Mouse (Mus musculus): ENCODE measurements at regions not wholly inside any gene's neighbourhood (a gene's known extent, or its start where the extent isn't known, plus 50 kb on each side); places are given as distances from the start of the nearest gene placed in this dataset.

GRCm38 (mm10) chr13:102393662-102393970 is 299.7 kb upstream of the Cd180 start:
- no peaks in the 10 kb centered on the region for H3K27me3 ChIP-seq (ENCODE audit: control insufficient read depth, insufficient read depth, low read length)
- no peak for DNase-seq
- no peak for TF ChIP-seq POLR2A (IDR thresholded peaks at IDR 0.05; ENCODE audit: borderline replicate concordance, insufficient read depth, low read length)
- no peak for TF ChIP-seq CTCF (IDR thresholded peaks at IDR 0.05; ENCODE audit: borderline replicate concordance, insufficient read depth, low read depth, low read length)
- H3K4me1 ChIP-seq (ENCODE audit: control insufficient read depth, insufficient read depth, low read length) = no peaks in the 10 kb centered on the region
- no peak overlapping the region for H3K27ac ChIP-seq (ENCODE audit: insufficient read depth, low read length)
- 53% methylated on average over 2 of the region's 2 CpGs for WGBS
- no peak overlapping the region for H3K4me3 ChIP-seq (replicated peaks; ENCODE audit: insufficient read depth, low read depth, low read length)

- TF ChIP-seq POLR2A (IDR thresholded peaks at IDR 0.05; ENCODE audit: borderline replicate concordance, insufficient read depth, low read length) = no peak
- TF ChIP-seq CTCF (IDR thresholded peaks at IDR 0.05; ENCODE audit: borderline replicate concordance, insufficient read depth, low read depth, low read length) = no peak
- Histone ChIP-seq H3K4me3 (replicated peaks; ENCODE audit: insufficient read depth, low read depth, low read length) (no peak overlapping the region), H3K4me1 (ENCODE audit: control insufficient read depth, insufficient read depth, low read length) (no peaks in the 10 kb centered on the region), H3K27me3 (ENCODE audit: control insufficient read depth, insufficient read depth, low read length) (no peaks in the 10 kb centered on the region), H3K27ac (ENCODE audit: insufficient read depth, low read length) (no peak overlapping the region)
- no peak for DNase-seq
- 84% methylated on average over 3 of the region's 3 CpGs for WGBS
Observed at GRCm38 (mm10) chr13:102394057-102394456, 299.3 kb upstream of the Cd180 start.

GRCm38 (mm10) chr13:102397411-102397810 is 295.9 kb upstream of the Cd180 start:
- Histone ChIP-seq H3K4me1 (ENCODE audit: control insufficient read depth, insufficient read depth, low read length) (no peaks in the 10 kb centered on the region), H3K4me3 (replicated peaks; ENCODE audit: insufficient read depth, low read depth, low read length) (no peak overlapping the region), H3K27me3 (ENCODE audit: control insufficient read depth, insufficient read depth, low read length) (no peaks in the 10 kb centered on the region), H3K27ac (ENCODE audit: insufficient read depth, low read length) (no peak overlapping the region)
- WGBS = 95% methylated on average over 4 of the region's 4 CpGs
- DNase-seq = no peak
- TF ChIP-seq POLR2A (IDR thresholded peaks at IDR 0.05; ENCODE audit: borderline replicate concordance, insufficient read depth, low read length) = no peak
- no peak for TF ChIP-seq CTCF (IDR thresholded peaks at IDR 0.05; ENCODE audit: borderline replicate concordance, insufficient read depth, low read depth, low read length)

GRCm38 (mm10) chr13:102411840-102412239 is 281.5 kb upstream of the Cd180 start:
- Histone ChIP-seq H3K27me3 (ENCODE audit: control insufficient read depth, insufficient read depth, low read length) (no peaks in the 10 kb centered on the region), H3K4me1 (ENCODE audit: control insufficient read depth, insufficient read depth, low read length) (no peaks in the 10 kb centered on the region), H3K4me3 (replicated peaks; ENCODE audit: insufficient read depth, low read depth, low read length) (no peak overlapping the region), H3K27ac (ENCODE audit: insufficient read depth, low read length) (no peak overlapping the region)
- no peak for DNase-seq
- no peak for TF ChIP-seq CTCF (IDR thresholded peaks at IDR 0.05; ENCODE audit: borderline replicate concordance, insufficient read depth, low read depth, low read length)
- TF ChIP-seq POLR2A (IDR thresholded peaks at IDR 0.05; ENCODE audit: borderline replicate concordance, insufficient read depth, low read length) = no peak
- WGBS = 92% methylated on average over 4 of the region's 4 CpGs

- TF ChIP-seq CTCF (IDR thresholded peaks at IDR 0.05; ENCODE audit: borderline replicate concordance, insufficient read depth, low read depth, low read length) = no peak
- no peak for TF ChIP-seq POLR2A (IDR thresholded peaks at IDR 0.05; ENCODE audit: borderline replicate concordance, insufficient read depth, low read length)
- no peak overlapping the region for H3K27ac ChIP-seq (ENCODE audit: insufficient read depth, low read length)
- H3K4me1 ChIP-seq (ENCODE audit: control insufficient read depth, insufficient read depth, low read length) = no peaks in the 10 kb centered on the region
- WGBS = 86% methylated on average over 3 of the region's 3 CpGs
- no peaks in the 10 kb centered on the region for H3K27me3 ChIP-seq (ENCODE audit: control insufficient read depth, insufficient read depth, low read length)
- no peak overlapping the region for H3K4me3 ChIP-seq (replicated peaks; ENCODE audit: insufficient read depth, low read depth, low read length)
- no peak for DNase-seq
Observed at GRCm38 (mm10) chr13:102434372-102434954, 258.9 kb upstream of the Cd180 start.

GRCm38 (mm10) chr13:102442676-102443075 is 250.7 kb upstream of the Cd180 start:
- 87% methylated on average over 2 of the region's 2 CpGs for whole genome bisulfite sequencing
- Histone ChIP-seq H3K27ac (ENCODE audit: insufficient read depth, low read length) (no peak overlapping the region), H3K4me3 (replicated peaks; ENCODE audit: insufficient read depth, low read depth, low read length) (no peak overlapping the region), H3K4me1 (ENCODE audit: control insufficient read depth, insufficient read depth, low read length) (no peaks in the 10 kb centered on the region), H3K27me3 (ENCODE audit: control insufficient read depth, insufficient read depth, low read length) (no peaks in the 10 kb centered on the region)
- DNase-seq = no peak
- no peak for TF ChIP-seq POLR2A (IDR thresholded peaks at IDR 0.05; ENCODE audit: borderline replicate concordance, insufficient read depth, low read length)
- no peak for TF ChIP-seq CTCF (IDR thresholded peaks at IDR 0.05; ENCODE audit: borderline replicate concordance, insufficient read depth, low read depth, low read length)

GRCm38 (mm10) chr13:102447310-102447709 is 246.0 kb upstream of the Cd180 start:
- whole genome bisulfite sequencing = 86% methylated on average over 5 of the region's 5 CpGs
- Histone ChIP-seq H3K4me3 (replicated peaks; ENCODE audit: insufficient read depth, low read depth, low read length) (no peak overlapping the region), H3K4me1 (ENCODE audit: control insufficient read depth, insufficient read depth, low read length) (no peaks in the 10 kb centered on the region), H3K27ac (ENCODE audit: insufficient read depth, low read length) (no peak overlapping the region), H3K27me3 (ENCODE audit: control insufficient read depth, insufficient read depth, low read length) (no peaks in the 10 kb centered on the region; the same call in 1 of the 2 replicates)
- DNase-seq = no peak
- TF ChIP-seq CTCF (IDR thresholded peaks at IDR 0.05; ENCODE audit: borderline replicate concordance, insufficient read depth, low read depth, low read length) = no peak

- H3K27me3 ChIP-seq (ENCODE audit: control insufficient read depth, insufficient read depth, low read length) = no peaks in the 10 kb centered on the region; the same call in 1 of the 2 replicates
- no peak overlapping the region for H3K27ac ChIP-seq (ENCODE audit: insufficient read depth, low read length)
- H3K4me1 ChIP-seq (ENCODE audit: control insufficient read depth, insufficient read depth, low read length) = no peaks in the 10 kb centered on the region
- 28% methylated on average over 8 of the region's 8 CpGs for WGBS
- DNase-seq = no peak
- no peak overlapping the region for H3K4me3 ChIP-seq (replicated peaks; ENCODE audit: insufficient read depth, low read depth, low read length)
- TF ChIP-seq CTCF (IDR thresholded peaks at IDR 0.05; ENCODE audit: borderline replicate concordance, insufficient read depth, low read depth, low read length) (no peak), POLR2A (IDR thresholded peaks at IDR 0.05; ENCODE audit: borderline replicate concordance, insufficient read depth, low read length) (no peak)
Observed at GRCm38 (mm10) chr13:102449416-102450121, 243.8 kb upstream of the Cd180 start.

All from cerebellum, adult 2 months (tissue).